Mouse (Mus musculus) heart, postnatal 0 days (tissue): ENCODE measurements around the gene Spata31d1d. TPM values are rescaled to one million over a fixed set of nuclear protein-coding genes. Genes with fewer than 3 reads are reported as not detected.

Experiments
- ATAC-seq: fragments of 200-750 bp; cut with Nextera tagmentation; 2 replicates; pipeline ENCODE4 v1.8.0; 2017; ENCODE audit warnings: low read depth, moderate number of reproducible peaks, moderate library complexity; ENCODE audit not compliant: insufficient read depth
- DNase-seq: peaks from one replicate; pipeline ENCODE4 v3.0.0-alpha.2; 2016; ENCODE audit warnings: low spot score
- H3K27ac ChIP-seq: fragments of 300-500 bp; sonication (generic); 2 replicates; pipeline ENCODE4 v1.5.1; 2014; ENCODE audit warnings: low read depth, mild to moderate bottlenecking
- H3K27me3 ChIP-seq: fragments of 300-500 bp; sonication (generic); 2 replicates; pipeline ENCODE4 v1.6.1; 2014; ENCODE audit warnings: low read length, mixed read lengths; ENCODE audit not compliant: control insufficient read depth, insufficient read depth
- H3K36me3 ChIP-seq: fragments of 300-500 bp; sonication (generic); replicated peaks from 2 replicates; pipeline ENCODE4 v1.6.1; 2014; ENCODE audit warnings: low read length, mixed read lengths; ENCODE audit not compliant: control insufficient read depth, insufficient read depth
- H3K4me1 ChIP-seq: fragments of 300-500 bp; sonication (generic); 2 replicates; pipeline ENCODE4 v1.6.1; 2014; ENCODE audit warnings: antibody characterized with exemption; ENCODE audit not compliant: control insufficient read depth, insufficient read depth
- H3K4me2 ChIP-seq: fragments of 300-500 bp; sonication (generic); 2 replicates; pipeline ENCODE4 v1.6.1; 2014; ENCODE audit warnings: low read depth, mild to moderate bottlenecking, low read length, moderate library complexity
- H3K4me3 ChIP-seq: fragments of 300-500 bp; sonication (generic); 2 replicates; pipeline ENCODE4 v1.5.1; 2014; ENCODE audit warnings: low read depth, low read length
- H3K9ac ChIP-seq: fragments of 300-500 bp; sonication (generic); replicated peaks from 2 replicates; pipeline ENCODE4 v1.6.1; 2014; ENCODE audit warnings: low read depth, low read length, mixed read lengths
- H3K9me3 ChIP-seq: fragments of 300-500 bp; sonication (generic); replicated peaks from 2 replicates; pipeline ENCODE4 v1.6.1; 2016; ENCODE audit warnings: low read length; ENCODE audit not compliant: control insufficient read depth
- CTCF ChIP-seq: IDR thresholded peaks from 2 replicates; pipeline ENCODE4 v1.5.1; 2016; ENCODE audit warnings: antibody characterized with exemption, control low read depth, low read depth
- EP300 ChIP-seq: IDR thresholded peaks from 2 replicates; pipeline ENCODE4 v1.6.1; 2016; ENCODE audit warnings: antibody characterized with exemption, low read depth
- WGBS: fragments of 180-500 bp; shearing (Covaris S2); extraction: QIAGEN DNeasy Blood & Tissue Kit; methylation state at CpG from one replicate; pipeline ENCODE4 v1.1.7; 2014; 5-methylcytosine and 5-hydroxymethylcytosine counted together
- polyA plus RNA-seq: library from polyadenylated mRNA; unstranded; fragments of >200 nt; fragmentation: Nextera tagmentation; extraction: Ambion mirVana; gene quantifications from 2 replicates; pipeline ENCODE4 v1.2.1, GENCODE M21; 2015
- total RNA-seq: library from RNA; depleted of rRNA; stranded (reverse); fragments of >200 nt; gene quantifications from 2 replicates; pipeline ENCODE4 v1.2.3, GENCODE M21; 2014; ENCODE audit warnings: low replicate concordance

The Spata31d1d gene
- total and polyA plus RNA-seq, 2 experiments from 2014 or later = not detected

DNA sequence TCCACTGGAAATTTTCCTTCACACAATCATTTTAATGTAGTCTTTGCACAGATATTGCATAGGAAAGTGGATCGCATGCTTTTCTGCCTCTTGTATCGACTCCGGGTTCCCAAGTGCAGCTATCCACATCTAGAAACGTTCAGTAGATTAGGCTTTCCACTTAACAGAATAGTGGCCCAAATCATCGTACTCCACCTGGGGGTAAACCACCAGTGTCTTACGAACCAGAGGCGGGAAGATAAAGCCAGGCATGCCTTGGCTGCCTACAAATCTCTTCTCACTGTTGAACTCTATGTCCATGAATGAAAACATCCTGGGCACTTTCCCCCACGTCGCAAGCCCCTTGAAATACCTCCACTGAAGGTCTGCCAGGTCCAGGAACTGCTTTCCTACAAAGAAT lies 42.2 kb downstream of the Spata31d1d start:
- no peaks in the 10 kb centered on the region for H3K9me3 ChIP-seq

GRCm38 (mm10) chr13:59688338-59688770 lies 43.2 kb downstream of the Spata31d1d start:
- Histone ChIP-seq H3K4me3 (peak overlapping the region; percentile 21), H3K4me1 (no peaks in the 10 kb centered on the region), H3K4me2 (peak overlapping the region; percentile 53), H3K27ac (peak overlapping the region; percentile 69), H3K27me3 (no peaks in the 10 kb centered on the region), H3K9me3 (no peaks in the 10 kb centered on the region), H3K9ac (no peak overlapping the region), H3K36me3 (no peaks in the 10 kb centered on the region)
- 17% methylated on average over 13 of the region's 13 CpGs for WGBS
- DNase-seq (peak; percentile 44), ATAC-seq (peak; percentile 55)
- TF ChIP-seq CTCF (no peak), EP300 (no peak)

More for the DNA sequence above, 42.2 kb downstream of the Spata31d1d start:
- Histone ChIP-seq H3K9ac (no peak overlapping the region), H3K36me3 (no peaks in the 10 kb centered on the region), H3K27ac (no peak overlapping the region), H3K4me2 (no peak overlapping the region), H3K4me1 (no peaks in the 10 kb centered on the region), H3K4me3 (no peak overlapping the region), H3K27me3 (no peaks in the 10 kb centered on the region)
- WGBS = 48% methylated on average over 9 of the region's 9 CpGs
- no peak for ATAC-seq
- TF ChIP-seq EP300 = no peak
- no peak for DNase-seq

GRCm38 (mm10) chr13:59685236-59685635 lies 46.3 kb downstream of the Spata31d1d start:
- no peak overlapping the region for H3K9ac ChIP-seq
- H3K36me3 ChIP-seq = no peaks in the 10 kb centered on the region
- no peak overlapping the region for H3K27ac ChIP-seq
- H3K4me1 ChIP-seq = peaks cover 6% of the 10 kb centered on the region
- WGBS = 78% methylated on average over 3 of the region's 3 CpGs
- H3K27me3 ChIP-seq = no peaks in the 10 kb centered on the region; the same call in 1 of the 2 replicates
- DNase-seq (no peak), ATAC-seq (no peak)
- no peaks in the 10 kb centered on the region for H3K9me3 ChIP-seq
- TF ChIP-seq CTCF = no peak
- TF ChIP-seq EP300 = no peak
- H3K4me2 ChIP-seq = no peak overlapping the region
- no peak overlapping the region for H3K4me3 ChIP-seq

- H3K36me3 ChIP-seq = no peaks in the 10 kb centered on the region
- H3K4me3 ChIP-seq = no peak overlapping the region
- ATAC-seq (peak; percentile 39; the same call in 1 of the 2 replicates), DNase-seq (peak; percentile 40)
- H3K9ac ChIP-seq = no peak overlapping the region
- H3K9me3 ChIP-seq = no peaks in the 10 kb centered on the region
- 12% methylated on average over 7 of the region's 7 CpGs for WGBS
- H3K27me3 ChIP-seq = no peaks in the 10 kb centered on the region; the same call in 1 of the 2 replicates
- no peak overlapping the region for H3K27ac ChIP-seq
- H3K4me1 ChIP-seq = peaks cover 6% of the 10 kb centered on the region
- TF ChIP-seq EP300 = no peak
- no peak for TF ChIP-seq CTCF
- no peak overlapping the region for H3K4me2 ChIP-seq
These were observed 48.9 kb downstream of the Spata31d1d start for GRCm38 (mm10) chr13:59682629-59683028.

GRCm38 (mm10) chr13:59679908-59680307 lies 51.6 kb downstream of the Spata31d1d start:
- H3K4me1 ChIP-seq = peaks cover 6% of the 10 kb centered on the region
- H3K27me3 ChIP-seq = no peaks in the 10 kb centered on the region; the same call in 1 of the 2 replicates
- no peak overlapping the region for H3K9ac ChIP-seq
- no peaks in the 10 kb centered on the region for H3K36me3 ChIP-seq
- H3K4me2 ChIP-seq = no peak overlapping the region
- ATAC-seq = no peak
- no peak overlapping the region for H3K27ac ChIP-seq
- no peak overlapping the region for H3K4me3 ChIP-seq
- H3K9me3 ChIP-seq = no peaks in the 10 kb centered on the region
- 55% methylated on average over 4 of the region's 4 CpGs for WGBS
- no peak for TF ChIP-seq CTCF
- TF ChIP-seq EP300 = no peak
- no peak for DNase-seq

- Histone ChIP-seq H3K9me3 (no peaks in the 10 kb centered on the region), H3K27ac (no peak overlapping the region), H3K36me3 (no peaks in the 10 kb centered on the region), H3K4me2 (no peak overlapping the region), H3K4me3 (no peak overlapping the region), H3K9ac (no peak overlapping the region), H3K27me3 (no peaks in the 10 kb centered on the region; the same call in 1 of the 2 replicates), H3K4me1 (peaks cover 11% of the 10 kb centered on the region)
- 47% methylated on average over 4 of the region's 4 CpGs for WGBS
- no peak for TF ChIP-seq EP300
- no peak for TF ChIP-seq CTCF
- ATAC-seq = no peak
- no peak for DNase-seq
These were observed 52.2 kb downstream of the Spata31d1d start for GRCm38 (mm10) chr13:59679306-59679705.
